Mouse (Mus musculus) adrenal gland (tissue): ENCODE results near the gene Ntn1.

Experiments used
- intact Hi-C: fragments of 180-260 bp; cut with DNase I; formaldehyde crosslinking; loops from one replicate; pipeline ENCODE4 v1.15.1; 2025

The Ntn1 gene

DNA sequence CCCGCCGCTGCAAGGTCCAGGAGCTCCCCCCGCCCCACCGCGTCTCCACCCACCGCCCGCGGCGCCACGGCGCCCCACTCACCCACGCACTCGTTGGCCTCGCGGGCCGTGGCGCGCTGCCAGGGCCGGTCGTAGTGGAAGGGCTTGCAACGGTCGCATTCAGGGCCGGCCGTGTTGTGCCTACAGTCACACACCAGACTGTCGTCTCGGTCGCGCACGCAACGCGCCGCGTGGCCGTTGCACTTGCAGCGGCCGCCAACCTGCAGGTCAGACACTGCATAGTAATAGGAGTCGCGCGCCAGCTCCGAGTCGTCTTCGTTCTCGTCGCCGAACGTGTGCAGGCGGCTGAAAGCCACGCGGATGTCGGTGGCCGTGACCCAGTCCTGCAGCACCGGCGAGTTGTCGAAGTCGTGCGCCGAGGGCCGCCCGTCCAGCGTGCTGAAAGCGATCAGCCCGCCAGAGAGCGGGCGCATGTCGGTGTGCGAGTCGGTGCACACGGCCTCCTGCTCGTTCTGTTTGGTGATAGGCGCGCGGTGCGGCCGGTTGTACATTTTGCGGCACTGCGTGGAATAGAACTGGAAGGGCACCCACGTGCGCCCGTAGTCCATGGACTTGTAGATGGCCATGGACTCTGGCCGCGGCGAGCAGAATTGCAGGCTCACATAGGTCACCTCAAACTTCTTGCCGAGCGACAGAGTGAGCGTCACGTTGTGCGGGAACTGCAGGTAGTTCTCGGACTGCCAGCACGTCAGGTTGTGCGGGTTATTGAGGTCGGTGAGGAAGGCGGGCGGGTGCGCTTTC is 15.4 kb downstream of the Ntn1 start:
- intact Hi-C loops: no loop called here

DNA sequence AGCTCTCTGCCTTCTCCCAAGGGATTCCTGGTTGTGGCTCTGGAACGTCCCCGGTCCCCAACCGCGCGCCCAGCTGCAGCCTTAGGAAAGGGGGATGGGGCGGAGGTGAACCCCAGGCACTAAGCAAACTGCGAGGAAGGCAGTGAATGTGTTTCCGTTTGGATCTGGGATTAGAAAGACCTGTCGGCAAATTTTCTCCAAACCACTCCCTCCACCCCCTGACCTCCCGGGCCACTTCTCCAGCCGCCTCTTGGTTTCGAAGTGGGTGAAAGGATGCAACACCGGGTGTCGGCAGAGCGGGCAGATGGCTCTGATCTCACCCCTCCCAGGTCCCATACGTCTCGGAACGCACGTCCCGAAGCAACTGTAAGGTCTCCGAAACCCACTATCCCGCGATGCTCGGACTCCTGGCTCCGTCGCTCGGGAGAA is 16.0 kb downstream of the Ntn1 start:
- intact Hi-C loops: no loop called here

DNA sequence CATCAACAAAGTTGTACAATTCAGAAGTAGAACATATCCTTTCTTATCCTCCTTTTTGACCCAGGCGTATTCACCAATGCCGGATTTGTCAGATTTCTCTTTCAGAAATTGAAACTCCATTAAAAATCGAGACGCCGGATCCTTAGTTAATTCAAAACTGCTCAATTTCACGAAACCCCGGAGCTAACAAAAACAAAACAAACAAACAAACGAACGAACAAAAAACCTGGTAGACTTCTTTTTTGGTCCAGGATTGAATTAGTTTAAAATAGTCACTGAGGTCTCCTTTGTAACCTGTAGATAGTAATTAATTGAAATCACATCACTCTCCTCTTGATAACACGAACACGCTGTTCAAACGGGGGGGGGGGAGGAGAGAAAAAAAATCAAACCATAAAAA is 16.5 kb downstream of the Ntn1 start:
- intact Hi-C loops: no loop called here

DNA sequence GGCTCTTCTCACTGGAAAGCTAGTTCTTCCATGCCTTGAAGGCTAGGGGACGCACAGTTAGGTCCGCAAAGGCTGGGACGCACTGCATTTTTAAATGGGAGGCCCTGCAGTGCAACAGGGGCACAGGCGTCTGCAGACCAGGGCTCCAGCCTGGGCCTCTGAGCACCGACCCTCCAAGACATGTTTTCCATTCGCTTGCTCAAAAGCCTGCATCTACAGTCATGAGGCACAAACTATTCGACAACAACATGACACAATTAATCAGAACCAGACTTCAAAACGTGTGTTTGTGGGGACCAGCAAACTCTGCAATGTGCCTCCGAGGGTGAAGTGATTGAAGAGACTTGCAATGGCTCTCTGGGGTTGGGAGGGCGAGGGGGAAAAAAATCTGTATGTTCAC is 17.1 kb downstream of the Ntn1 start:
- intact Hi-C loops: no loop called here

DNA sequence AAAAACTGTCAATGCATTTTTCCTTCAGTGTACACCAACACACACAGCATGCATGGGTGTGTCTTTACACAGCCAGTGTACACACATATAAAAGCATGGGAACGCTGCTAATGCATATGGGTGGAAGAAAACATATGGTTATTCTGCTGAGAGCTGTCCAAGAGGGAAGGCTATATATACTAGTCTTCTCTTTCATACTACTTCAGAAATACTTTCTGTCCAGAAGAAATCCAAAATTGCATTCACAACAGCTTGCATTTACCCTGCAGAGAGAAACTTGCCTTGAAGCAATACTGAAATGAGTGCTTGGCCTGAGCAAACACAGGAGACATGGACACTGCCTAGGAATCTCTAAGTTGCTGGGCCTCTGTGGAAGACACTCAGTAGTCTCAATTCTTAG is 18.8 kb downstream of the Ntn1 start:
- intact Hi-C loops: no loop called here

DNA sequence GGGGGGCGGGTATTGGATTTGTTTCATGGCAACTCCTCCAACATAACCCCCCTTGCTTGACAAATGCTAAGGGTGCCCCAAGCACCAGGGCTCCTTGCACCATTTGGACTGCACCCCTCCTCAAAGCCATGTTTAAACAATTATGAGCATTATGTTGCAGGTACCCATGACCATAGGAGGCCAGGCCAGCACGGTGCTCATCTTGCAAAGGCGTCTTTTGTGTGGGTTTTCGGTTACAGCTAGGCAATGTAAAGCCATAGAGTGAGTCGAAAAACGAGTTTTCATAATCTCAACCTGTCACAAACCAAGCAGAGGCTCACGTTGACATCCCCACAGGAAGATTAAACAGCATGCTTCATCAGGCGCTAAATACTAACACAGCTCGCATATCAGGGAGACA is 19.3 kb downstream of the Ntn1 start:
- intact Hi-C loops: no loop called here

DNA sequence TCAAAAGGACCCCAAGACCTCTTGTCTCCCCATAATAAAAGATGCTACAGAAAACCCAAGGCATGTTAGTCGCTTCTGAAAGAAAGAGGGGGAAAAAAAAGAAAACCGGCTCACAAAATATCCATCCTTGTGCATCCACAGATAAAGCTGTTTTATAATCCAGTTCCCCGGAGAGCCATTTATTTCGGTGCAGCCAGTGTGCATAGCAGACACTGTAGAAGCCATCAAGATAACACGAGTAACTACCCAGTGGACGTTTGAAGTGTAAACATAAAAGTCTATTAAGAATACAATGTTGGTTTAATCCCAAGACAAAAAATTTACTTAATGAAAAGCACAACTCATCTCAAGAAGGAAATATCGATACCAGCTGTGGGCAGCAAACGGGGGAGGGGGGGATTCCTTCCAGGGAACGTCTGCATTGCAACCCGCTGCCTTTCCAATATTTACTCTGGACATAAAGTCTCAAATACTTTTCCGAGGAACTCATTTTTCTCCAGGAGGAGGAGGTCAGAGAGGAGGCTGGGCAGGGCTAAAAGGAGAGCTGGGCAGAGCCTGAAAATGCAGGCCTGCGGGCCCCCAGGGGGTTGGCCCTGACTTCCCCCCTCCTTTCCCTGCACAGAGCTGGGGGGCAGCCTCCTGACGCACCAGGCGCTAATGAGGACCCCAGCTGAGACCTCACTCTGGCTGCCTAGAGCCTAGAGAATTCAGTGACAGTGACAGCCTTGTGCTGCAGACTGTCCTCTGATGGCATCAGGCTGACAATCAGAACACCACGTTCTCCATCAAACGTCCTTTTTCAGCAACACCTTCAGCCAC is 21.5 kb downstream of the Ntn1 start:
- intact Hi-C loops: no loop called here

DNA sequence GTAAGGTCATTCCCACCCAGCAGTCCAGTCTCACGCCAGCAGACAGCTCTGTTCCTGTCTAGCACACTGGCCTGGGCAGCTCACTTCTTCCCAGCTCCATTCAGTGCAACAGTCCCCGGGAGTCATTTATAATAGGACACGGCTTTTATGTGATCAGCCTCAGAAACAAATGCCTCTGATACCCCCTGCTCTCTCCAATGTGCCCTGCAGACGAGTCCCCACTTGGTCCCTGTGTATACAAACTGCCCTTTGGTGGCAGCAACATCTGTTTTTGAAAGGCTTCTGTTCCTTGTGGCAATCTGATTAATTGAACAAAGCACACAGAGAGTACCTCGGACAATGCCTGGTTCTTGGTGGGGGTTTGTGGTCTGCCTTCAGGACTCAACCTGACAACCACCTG is 22.2 kb downstream of the Ntn1 start:
- intact Hi-C loops: no loop called here

DNA sequence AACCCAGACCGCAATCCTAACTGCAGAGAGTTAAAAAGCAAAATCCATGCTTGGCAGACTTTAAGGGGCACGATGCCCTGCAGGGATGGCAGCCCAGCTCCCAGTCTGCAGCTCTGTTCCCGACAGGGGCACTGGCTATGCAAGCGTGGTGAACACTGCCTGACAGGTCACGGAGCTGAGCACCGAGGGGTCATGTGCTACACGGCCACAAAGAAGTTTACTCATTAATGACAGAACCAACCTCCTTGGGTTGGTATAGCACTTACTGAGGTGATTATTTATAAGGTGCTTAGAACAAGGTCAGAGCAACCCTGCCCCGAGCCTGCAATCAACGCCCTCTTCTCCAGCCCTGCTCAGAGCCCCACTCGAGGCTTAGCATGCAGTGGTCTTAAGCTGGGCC is 27.5 kb downstream of the Ntn1 start:
- intact Hi-C loops: no loop called here

DNA sequence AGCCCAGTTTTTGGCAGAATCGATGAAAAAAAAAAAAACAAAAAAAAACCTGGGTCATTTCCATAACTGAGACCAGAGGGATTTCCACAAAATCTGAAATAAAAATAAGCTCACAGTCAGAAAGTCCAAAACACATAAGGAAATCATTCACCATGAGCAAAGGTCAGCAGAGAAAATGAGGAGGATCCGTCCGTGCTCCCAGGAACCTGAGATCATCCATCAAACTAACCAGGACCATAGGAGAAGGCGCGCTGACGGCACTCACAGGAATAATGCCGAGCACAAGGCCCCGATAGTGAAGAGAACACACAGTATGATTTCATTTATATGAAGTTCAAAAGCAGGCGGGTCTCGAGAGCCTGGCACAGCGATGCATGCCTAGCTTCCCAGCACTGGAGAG is 29.0 kb downstream of the Ntn1 start:
- intact Hi-C loops: no loop called here

DNA sequence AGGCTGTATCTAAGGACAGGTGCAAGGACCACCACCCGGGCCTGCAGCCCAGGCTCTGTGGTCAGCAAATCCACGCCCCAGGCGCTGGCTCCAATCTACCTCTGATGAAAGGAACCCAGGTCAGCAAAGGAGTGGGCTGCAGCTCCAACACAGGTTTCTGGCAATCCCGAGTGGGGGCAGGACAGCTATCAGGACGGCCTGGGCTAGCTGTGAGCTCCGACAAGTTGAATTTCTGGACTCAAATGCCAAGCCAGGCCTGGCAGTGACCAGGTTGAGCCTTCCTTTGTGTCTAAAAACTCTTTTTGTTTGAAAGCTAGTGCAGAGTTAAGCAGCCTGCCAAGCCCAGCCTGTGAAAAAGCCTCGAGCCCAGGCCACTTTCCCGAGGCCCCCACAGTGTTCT is 43.7 kb downstream of the Ntn1 start:
- intact Hi-C loops: no loop called here

DNA sequence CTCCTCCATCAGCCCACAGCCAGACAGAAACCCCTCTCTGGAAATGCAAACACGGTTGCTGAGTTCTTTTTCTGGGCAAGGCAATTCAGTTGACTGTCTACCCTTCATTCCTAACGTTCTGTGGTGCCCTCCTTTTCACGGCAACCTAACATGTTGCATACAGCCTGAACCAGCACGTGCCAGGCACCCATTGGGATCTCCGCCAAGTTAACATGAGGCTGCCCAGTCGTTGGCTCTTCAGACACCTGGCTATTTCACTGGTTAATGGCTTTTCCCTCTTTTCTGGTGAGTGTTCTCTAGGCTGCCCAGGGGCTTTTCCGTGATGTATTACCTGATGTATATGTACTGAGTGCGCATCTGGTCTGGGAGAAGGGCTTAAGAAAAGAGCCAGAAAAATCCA is 45.1 kb downstream of the Ntn1 start:
- intact Hi-C loops: no loop called here

DNA sequence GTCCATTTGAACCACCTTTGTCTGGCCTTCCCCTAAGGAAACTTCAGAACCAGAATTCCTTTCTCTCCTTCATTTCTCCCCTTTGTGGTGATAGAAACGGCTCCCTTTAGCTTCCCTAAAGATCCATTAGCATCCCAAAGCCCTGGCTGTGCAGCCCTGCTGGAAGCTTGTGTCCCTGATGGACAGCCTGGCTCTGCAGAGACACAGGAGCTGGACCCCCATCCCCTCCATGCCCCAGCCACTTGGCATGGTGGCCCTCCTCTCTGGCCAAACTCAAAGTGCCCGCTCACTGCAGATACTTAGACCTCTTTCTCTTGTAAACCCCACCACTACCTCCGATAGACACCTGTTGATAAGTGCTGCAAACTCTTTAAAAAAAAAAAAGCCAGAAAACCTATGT is 45.8 kb downstream of the Ntn1 start:
- intact Hi-C loops: no loop called here

DNA sequence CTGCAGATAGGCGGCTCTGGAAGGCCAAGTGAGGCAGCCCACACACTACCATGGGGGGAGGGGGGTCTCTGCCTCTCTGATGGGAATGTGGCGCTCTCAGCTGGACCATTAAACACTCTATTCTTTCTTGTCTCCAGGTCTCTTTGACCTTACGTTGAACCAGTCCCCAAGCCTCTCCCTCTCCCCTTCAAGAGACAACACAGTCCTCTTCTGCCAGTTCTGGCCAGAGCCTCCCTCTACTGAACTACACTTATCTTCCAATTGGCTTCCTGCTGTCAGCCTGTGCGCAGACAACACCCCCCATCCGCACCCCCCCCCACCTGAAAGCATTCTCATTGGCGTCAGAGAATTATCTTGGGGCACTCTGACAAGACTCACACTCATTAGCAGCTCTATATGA is 48.4 kb downstream of the Ntn1 start:
- intact Hi-C loops: no loop called here

DNA sequence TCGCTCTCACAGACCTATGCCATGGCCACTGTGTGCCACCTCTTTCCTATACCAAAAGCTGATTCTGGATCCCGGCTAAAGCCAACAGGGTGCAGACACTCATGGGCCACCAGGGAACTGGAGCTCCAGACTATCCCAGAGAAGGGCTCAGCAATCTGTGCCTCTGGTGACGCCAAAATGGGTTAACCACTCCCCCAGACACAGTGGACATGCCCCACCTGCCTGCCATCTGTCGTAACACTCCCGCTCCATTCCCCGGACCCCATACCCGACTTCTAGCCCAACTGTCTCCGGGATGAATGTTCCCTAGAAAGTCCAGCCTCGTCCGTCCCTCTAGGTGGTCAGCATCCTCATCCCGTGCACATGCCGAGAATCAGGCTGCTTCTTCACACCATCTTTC is 51.8 kb downstream of the Ntn1 start:
- intact Hi-C loops: no loop called here

DNA sequence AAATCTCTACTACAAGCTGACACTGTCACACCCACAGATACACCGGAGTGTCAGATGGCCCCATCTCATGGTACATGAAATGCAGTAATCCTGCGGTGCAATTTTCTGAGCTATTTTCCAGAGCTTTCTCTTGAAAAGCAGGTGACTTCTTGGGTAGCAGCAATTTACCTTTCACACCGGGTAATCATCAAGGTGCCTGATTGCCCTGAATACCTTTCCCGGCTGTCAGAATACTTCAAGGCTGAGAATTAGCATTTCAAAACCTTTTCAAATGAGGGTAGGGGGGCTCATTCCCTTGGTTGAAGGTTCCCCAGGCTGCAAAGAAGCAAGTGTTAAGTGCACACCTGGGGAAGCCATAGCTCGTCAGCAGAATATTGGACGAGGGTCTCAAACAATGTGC is 52.5 kb downstream of the Ntn1 start:
- intact Hi-C loops: no loop called here

DNA sequence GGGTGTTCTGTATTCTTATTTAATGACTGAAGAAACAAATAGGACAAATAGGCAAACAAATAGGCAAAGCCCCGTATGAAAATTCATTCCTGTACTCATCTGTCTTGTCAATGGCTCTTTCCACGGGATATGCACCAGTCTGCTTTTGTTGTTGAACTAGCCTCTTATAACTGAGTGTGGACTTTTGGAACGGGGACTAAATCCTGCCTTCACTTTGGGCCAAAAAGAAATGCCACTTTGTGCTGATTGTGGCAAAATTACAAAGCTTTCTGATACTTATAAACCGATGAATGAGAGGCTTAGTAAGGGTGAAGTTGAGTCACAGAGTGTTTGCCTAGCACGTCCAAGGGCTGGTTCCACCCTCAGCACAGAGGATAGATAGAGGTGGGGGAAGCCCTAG is 53.1 kb downstream of the Ntn1 start:
- intact Hi-C loops: no loop called here

DNA sequence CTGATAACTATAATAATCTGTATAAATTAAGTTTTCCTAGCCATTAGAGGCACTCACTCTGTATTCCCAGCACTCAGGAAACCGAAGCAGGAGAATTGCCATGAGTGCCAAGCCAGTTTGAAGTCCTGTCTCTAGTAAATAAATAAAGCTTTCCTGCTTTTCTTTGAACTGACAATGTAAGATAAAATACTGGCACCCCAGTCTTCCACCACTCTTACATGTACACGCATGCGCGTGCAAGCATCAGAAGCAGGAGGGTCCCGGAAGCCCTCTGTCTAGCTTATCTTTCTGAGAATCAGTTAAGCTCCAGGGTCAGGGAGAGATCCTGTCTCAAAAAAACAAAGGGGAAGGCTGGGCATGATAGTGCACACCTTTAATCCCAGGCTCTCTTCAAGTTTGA is 54.5 kb downstream of the Ntn1 start:
- intact Hi-C loops: no loop called here

DNA sequence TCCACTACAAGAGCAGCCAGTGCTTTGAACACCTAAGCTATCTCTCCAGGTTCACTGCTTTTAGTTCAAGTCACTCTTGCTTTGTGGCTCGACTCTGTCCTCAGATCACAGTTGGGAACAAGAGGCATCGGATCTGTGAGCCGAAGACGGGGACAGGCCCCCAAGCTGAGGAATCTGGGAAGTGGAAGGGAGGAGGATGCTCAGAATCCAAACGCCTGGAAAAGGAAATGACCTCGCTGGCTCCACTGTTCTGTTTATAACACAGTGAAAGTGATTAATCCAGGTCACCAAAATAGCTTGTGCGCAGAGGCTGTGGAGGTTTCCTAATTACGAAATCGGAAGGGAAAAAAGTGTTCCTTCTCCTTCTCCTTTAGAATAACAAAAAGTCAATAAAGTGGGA is 56.4 kb downstream of the Ntn1 start:
- intact Hi-C loops: no loop called here

DNA sequence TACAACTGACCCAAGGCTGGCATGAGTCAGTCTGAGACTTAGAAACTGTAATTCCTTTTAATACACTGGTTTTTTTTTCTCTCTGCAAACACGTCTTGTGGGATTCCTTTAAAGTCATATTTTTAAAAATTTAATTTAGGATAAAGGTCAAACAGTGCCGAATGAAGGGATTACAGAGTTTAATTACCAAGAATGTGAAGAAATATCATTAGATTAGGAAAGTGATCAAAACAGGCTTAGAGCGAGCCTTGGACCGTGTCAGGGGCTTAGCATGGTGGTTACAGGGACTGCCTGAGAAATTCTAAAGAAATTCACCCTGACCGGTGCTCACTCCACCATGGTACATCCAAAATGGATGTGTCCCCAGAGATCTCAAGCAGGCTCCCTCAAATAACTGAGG is 57.9 kb downstream of the Ntn1 start:
- intact Hi-C loops: no loop called here

DNA sequence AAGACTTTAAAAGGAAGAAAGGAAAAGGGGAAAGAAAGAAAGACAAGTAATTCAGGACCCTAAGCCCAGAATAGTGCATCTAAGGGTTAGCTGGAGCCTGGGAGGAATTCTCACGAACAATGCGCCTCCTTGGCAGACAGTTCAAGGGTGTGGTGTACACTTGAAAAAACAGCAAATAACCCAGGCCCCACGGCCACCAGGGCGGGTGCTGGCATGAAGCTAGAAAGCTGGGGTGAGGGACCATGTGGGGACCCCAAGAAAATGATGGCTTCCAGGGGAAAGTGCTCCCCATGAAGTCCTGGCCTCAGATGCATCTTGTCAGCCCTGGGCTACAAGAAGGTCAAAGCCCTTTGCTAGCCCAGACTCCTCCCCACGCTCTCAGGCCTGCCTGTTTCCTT is 58.6 kb downstream of the Ntn1 start:
- intact Hi-C loops: no loop called here

DNA sequence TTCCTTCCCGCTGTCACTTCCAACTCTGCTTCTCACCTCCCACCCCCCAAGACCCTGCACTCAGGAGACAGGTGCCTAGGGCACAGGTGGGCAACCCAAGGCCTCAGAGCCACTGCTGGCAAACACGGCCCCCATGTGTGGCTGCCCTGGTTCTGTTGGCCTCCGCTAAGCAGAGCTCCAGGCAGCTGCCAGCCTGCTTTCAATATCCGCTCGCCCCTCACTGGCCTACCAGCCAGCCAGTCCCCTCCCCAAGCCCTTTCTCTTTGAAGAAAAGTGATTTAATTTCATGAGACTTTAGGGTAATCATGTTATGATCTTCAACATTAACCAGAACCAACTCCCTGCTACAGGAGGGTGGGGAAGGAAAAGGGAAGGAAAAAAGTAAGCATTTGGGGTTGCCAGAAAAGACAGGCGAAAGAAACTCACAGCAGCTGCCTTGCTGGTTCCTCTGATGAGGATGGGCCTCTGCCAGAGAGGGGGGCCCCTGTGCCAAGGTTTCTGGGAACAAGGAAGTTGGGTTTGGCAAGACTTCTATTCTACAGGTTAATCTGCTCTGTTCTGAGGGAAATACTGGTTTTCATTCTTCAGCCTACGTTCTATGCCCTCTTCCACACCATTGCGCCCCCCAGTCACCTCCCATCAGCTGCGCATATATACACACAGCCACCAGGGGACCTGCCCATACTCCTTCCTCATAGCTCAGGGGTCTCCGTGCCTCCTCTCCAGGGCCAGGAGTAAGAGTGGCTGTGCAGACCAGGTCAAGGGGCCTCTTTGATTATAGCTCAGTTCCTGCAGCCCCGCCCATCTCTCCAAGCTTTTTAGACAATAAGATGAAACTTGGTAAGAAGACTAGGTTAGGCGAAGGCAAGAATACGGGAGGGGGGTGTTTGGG is 59.3 kb downstream of the Ntn1 start:
- intact Hi-C loops: no loop called here
